Mouse (Mus musculus) embryonic fibroblast, embryonic 13.5 days (primary cell): ENCODE data around the gene Cacna1e.

ENCODE experiments used
- CTCF ChIP-seq: IDR thresholded peaks from 2 replicates; pipeline ENCODE4 v1.5.1; 2011; ENCODE audit warnings: mild to moderate bottlenecking, control low read depth, low read length, moderate library complexity, borderline replicate concordance; ENCODE audit not compliant: insufficient read depth
- POLR2A ChIP-seq: IDR thresholded peaks from 2 replicates; pipeline ENCODE4 v1.6.1; 2011; ENCODE audit warnings: low read depth, mild to moderate bottlenecking, control low read depth, low read length, moderate library complexity

GRCm38 (mm10) chr1:154888018-154888417 lies 3.7 kb upstream of the Cacna1e start:
- TF ChIP-seq POLR2A (no peak), CTCF (no peak)
